Mouse (Mus musculus) megakaryocyte, embryonic 14.5 days (primary cell): ENCODE results near the gene Cdrt4.

Source experiments
- FLI1 ChIP-seq: IDR thresholded peaks from 2 replicates; pipeline ENCODE4 v1.6.1; 2012; ENCODE audit warnings: low read length, inconsistent platforms, mixed read lengths
- GATA1 ChIP-seq: IDR thresholded peaks from 3 replicates; pipeline ENCODE4 v1.6.1; 2012; ENCODE audit warnings: mixed read lengths, low read length, inconsistent platforms, borderline replicate concordance

DNA sequence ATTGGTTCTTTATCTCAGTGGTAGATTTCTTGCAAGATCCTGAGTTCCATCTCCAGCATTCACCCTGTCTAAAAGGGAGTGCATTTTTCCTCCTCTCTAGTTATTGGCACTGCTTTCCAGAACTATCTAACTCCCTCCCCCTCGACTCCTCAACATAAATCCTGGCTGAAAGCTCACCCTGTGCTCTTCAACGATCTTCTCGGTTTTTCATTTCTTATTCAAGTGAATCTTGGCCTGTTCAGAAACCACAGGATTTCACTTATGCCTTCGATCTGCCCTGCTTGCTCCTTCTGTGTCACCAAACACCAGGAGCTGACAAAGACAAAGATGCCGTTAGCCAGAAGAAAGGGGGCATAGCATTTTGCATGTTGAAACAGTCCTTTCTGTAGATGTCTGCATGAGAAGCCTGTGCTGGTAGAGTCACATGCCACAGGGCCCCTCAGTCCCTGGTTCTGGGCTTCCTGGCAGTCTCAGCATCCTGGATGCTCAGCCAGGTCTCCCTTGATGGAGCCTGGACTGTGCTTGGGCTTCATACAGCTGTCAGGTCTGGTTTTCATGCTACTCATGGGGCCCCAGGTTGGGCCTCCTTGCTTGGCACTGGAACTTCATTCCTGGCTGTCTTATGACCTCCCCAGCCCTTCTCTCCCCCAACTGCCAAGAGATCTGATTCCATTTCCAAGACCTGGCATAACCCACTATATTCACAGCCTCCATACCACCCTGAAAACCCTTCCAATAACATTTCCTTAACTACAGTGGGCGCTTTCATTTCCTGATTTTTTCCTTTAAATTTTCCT lies 30.8 kb upstream of the Cdrt4 start:
- TF ChIP-seq GATA1 (no peak), FLI1 (no peak)
